Mouse (Mus musculus) cortical plate, adult 2 months (tissue): ENCODE data around the gene Hhat. TPM values are rescaled to one million over a fixed set of nuclear protein-coding genes. Genes with fewer than 3 reads are reported as not detected.

ENCODE experiments used
- H3K27ac ChIP-seq: fragments of 200-500 bp; 2 replicates; pipeline ENCODE4 v1.5.1; 2012; ENCODE audit warnings: low read length, control low read depth, inconsistent platforms; ENCODE audit not compliant: insufficient read depth
- H3K4me1 ChIP-seq: fragments of 200-500 bp; 2 replicates; pipeline ENCODE4 v1.6.1; 2011; ENCODE audit warnings: low read length; ENCODE audit not compliant: control insufficient read depth, insufficient read depth
- H3K4me3 ChIP-seq: fragments of 200-500 bp; 2 replicates; pipeline ENCODE4 v1.5.1; 2011; ENCODE audit warnings: mild to moderate bottlenecking, low read length, control low read depth; ENCODE audit not compliant: insufficient read depth
- CTCF ChIP-seq: fragments of 200-500 bp; IDR thresholded peaks from 2 replicates; pipeline ENCODE4 v1.5.1; 2011; ENCODE audit warnings: mild to moderate bottlenecking, control low read depth, low read length; ENCODE audit not compliant: insufficient read depth; ENCODE audit errors: extremely low read depth
- POLR2A ChIP-seq: fragments of 200-500 bp; IDR thresholded peaks from 2 replicates; pipeline ENCODE4 v1.6.1; 2011; ENCODE audit warnings: mild to moderate bottlenecking, low read length, control low read depth; ENCODE audit not compliant: insufficient read depth; ENCODE audit errors: extremely low read depth
- polyA plus RNA-seq: library from polyadenylated mRNA; depleted of rRNA; stranded (reverse); fragments of >200 nt; gene quantifications from 2 replicates; pipeline ENCODE4 v1.2.3, GENCODE M21; 2012

The Hhat gene
- polyA plus RNA-seq, 1 experiment: 0.98 TPM

DNA sequence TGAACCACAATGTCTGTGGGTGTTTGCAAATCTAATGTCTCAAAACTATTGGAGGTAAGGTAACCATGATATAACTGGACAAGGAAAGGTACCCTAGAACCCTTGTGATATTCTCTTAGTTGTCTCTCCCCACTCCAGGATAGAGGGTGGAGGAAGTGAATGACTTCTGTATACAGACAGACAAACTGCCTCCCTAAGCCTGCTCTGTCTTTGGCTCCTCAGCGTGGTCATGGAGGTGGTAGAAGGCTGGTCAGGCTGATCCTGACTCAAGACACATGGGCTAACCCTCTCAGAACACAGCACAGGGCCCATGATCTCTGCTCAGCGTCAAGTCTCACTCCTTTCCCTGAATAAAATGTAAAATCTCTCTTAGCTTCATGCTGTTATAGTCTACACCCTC is 149.2 kb downstream of the Hhat start:
- no peak for TF ChIP-seq CTCF
- no peak for TF ChIP-seq POLR2A
- Histone ChIP-seq H3K4me3 (no peak overlapping the region), H3K4me1 (no peaks in the 10 kb centered on the region), H3K27ac (no peak overlapping the region)

DNA sequence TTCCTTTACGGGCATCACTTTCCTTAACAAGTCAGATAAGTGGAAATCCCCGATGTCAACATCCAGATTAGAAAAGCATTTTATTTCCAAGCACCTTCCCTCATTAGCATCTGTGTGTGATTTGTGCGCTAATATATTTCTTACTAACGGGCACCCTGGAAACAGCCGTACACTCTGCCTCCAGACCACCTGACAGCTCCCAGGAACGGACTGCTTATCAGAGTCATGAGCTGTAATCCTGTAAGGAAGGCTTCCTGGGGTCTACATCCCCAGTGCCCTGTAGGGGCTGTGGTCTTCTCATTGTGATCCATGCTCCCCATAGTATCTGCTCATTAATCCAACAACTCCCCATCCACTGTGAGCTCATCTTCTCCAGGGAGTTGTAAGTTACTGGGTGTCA is 157.8 kb downstream of the Hhat start:
- H3K4me1 ChIP-seq: no peaks in the 10 kb centered on the region
- TF ChIP-seq POLR2A (no peak), CTCF (no peak)
- no peak overlapping the region for H3K4me3 ChIP-seq
- H3K27ac ChIP-seq: no peak overlapping the region

DNA sequence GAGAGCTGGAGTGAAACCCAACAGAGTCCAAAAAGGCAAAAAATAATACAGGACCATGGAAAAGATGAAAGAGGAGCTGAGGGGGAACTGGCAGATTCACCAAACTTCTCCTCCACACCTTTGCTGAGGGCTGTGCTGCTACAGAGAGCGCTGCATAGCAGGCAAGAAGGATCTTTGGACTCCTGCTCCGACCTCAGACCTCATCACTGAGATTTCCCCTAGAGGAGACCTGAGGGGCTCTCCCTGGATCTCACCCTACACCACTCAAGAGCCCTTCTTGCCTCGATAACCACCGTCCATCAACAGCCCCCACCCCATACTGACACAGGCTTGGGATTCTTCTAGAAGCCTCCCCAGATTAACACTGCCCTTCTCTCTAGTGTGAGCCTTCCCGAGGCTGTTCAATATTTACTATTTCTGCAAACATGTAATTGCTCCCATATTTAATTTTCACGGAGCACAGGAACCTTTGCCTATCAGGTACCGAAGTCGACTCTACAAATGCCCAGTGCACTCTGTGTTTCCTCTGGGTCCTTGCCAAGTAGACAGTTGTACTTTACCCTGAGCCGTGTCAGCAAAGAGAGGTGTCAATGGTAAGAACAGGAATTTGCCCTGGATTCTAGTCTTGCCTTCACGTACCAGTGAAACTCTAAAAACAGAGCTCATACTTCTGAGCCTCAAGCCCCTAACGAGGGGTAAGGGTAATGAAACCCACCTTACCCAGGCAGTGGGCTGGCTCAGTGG is 158.9 kb downstream of the Hhat start:
- no peak overlapping the region for H3K4me3 ChIP-seq
- no peaks in the 10 kb centered on the region for H3K4me1 ChIP-seq
- TF ChIP-seq CTCF (no peak), POLR2A (no peak)
- H3K27ac ChIP-seq: no peak overlapping the region

- TF ChIP-seq POLR2A (no peak), CTCF (no peak)
Observed at GRCm38 (mm10) chr1:192606876-192607275, 164.1 kb downstream of the Hhat start.

DNA sequence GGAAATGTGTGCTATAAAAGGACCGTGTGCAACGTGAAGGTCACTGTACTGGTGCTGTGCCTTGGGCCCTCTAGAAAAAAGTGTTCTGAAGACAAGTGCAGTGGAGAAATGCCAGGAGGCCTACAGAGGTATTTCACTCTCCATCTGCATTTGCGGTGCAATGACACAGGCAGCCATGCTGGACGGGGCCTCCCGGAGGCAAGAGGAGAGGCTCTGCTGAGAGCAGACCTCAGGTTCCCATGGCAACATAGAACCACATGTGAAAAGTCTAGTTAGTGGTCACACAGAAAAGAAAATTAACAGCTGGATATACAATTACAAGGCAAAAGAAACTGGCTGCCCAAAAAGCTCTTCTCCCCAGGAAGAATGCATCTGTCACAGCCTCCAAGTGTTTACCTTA is 166.6 kb downstream of the Hhat start:
- Histone ChIP-seq H3K27ac (no peak overlapping the region), H3K4me1 (no peaks in the 10 kb centered on the region), H3K4me3 (no peak overlapping the region)
- no peak for TF ChIP-seq POLR2A
- TF ChIP-seq CTCF: no peak

More at GRCm38 (mm10) chr1:192606876-192607275, 164.1 kb downstream of the Hhat start:
- H3K4me3 ChIP-seq: no peak overlapping the region
- no peaks in the 10 kb centered on the region for H3K4me1 ChIP-seq
- no peak overlapping the region for H3K27ac ChIP-seq

- no peak overlapping the region for H3K27ac ChIP-seq
- no peak for TF ChIP-seq CTCF
- no peak for TF ChIP-seq POLR2A
- no peak overlapping the region for H3K4me3 ChIP-seq
- H3K4me1 ChIP-seq: no peaks in the 10 kb centered on the region
Observed at GRCm38 (mm10) chr1:192603556-192603955, 167.5 kb downstream of the Hhat start.

GRCm38 (mm10) chr1:192601206-192601605 is 169.8 kb downstream of the Hhat start:
- no peak overlapping the region for H3K27ac ChIP-seq
- no peaks in the 10 kb centered on the region for H3K4me1 ChIP-seq
- no peak overlapping the region for H3K4me3 ChIP-seq
- TF ChIP-seq CTCF (no peak), POLR2A (no peak)

DNA sequence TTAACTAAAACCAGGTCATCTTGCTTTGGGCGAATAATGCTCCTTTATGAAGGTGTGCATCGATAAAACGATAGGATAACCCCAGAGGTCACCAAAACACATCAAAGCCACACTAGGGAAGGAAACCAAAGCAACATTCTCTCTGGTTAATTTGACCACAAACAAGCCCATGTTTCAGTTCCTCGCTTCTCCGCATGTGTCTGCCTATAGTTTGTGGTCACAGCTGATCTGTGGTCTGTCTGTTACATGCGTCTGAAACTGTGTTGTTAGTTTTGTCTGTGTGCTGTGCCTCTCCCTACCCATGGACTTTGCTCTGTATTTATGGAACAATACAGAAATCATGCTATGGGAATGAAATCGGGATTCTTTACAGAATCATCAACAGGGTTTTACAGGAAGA is 171.3 kb downstream of the Hhat start:
- no peak overlapping the region for H3K27ac ChIP-seq
- TF ChIP-seq POLR2A (no peak), CTCF (no peak)
- no peak overlapping the region for H3K4me3 ChIP-seq
- H3K4me1 ChIP-seq: no peaks in the 10 kb centered on the region

DNA sequence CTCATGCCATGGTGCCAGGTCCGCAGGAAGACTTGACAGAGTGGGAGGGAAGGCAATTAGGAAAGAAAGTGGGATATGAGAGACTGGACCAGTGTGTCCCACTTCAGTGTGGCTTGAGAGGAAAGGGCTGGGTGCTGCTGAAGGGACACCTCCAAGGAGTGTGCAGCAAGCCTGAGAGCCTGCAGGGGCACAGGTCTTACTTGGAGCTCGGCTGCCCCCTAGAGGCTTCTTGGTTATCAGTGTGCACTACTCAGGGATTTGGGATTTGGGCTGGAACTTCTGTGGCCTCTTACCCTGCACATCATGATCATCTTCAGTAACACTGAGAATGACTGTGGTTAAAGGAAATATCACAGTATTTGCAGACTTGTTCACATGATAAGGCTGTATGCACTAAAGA is 172.6 kb downstream of the Hhat start:
- TF ChIP-seq POLR2A (no peak), CTCF (peak; percentile 78)

DNA sequence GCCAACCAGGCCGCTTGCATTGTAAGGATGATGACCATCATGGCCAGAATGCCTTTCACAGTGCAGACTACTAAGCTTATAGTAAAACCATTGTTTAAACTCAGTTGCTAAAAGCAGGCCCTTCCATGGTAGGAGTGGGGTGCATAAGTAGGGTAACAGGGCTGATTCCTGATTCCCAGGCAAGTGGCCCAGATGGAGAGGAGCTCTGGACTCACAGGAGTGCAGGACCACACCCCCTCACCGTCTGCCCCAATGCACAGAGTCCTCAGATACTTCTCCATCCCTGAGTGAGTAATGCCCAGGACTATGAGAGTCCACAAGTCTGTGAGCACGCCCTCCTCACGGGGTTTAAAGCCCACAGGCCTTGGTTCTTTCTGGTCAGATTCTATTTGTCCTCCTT is 175.6 kb downstream of the Hhat start:
- no peaks in the 10 kb centered on the region; the same call in 1 of the 2 replicates for H3K4me1 ChIP-seq
- TF ChIP-seq CTCF: no peak
- no peak for TF ChIP-seq POLR2A
- no peak overlapping the region for H3K4me3 ChIP-seq
- no peak overlapping the region for H3K27ac ChIP-seq

More for the DNA sequence above, 172.6 kb downstream of the Hhat start:
- Histone ChIP-seq H3K27ac (no peak overlapping the region), H3K4me1 (no peaks in the 10 kb centered on the region), H3K4me3 (no peak overlapping the region)

GRCm38 (mm10) chr1:192593492-192593891 is 177.5 kb downstream of the Hhat start:
- Histone ChIP-seq H3K4me3 (no peak overlapping the region), H3K27ac (no peak overlapping the region), H3K4me1 (peaks cover 5% of the 10 kb centered on the region)
- TF ChIP-seq CTCF (no peak), POLR2A (no peak)

- TF ChIP-seq CTCF: no peak
- no peak for TF ChIP-seq POLR2A
- H3K27ac ChIP-seq: peak overlapping the region; percentile 88
Observed at GRCm38 (mm10) chr1:192587451-192587850, 183.6 kb downstream of the Hhat start.

More at GRCm38 (mm10) chr1:192587451-192587850, 183.6 kb downstream of the Hhat start:
- H3K4me3 ChIP-seq: no peak overlapping the region
- peaks cover 18% of the 10 kb centered on the region for H3K4me1 ChIP-seq
